Mouse (Mus musculus): ENCODE results near the gene Rtn4r. TPM values are rescaled to one million over a fixed set of nuclear protein-coding genes. Genes with fewer than 3 reads are reported as not detected.

The Rtn4r gene
- polyA plus RNA-seq (2015; fragmentation: Illumina TruSeq; extraction: RNeasy Lipid Tissue Mini Kit (QIAGEN cat#74804); ENCODE audit: low read depth, low replicate concordance) = 67.4 TPM

GRCm38 (mm10) chr16:18127241-18127861 lies at the start of gene Rtn4r:
TSS of gene Rtn4r (plus strand) at chr16:18127642.

Other genes starting within 250 kb of the Rtn4r start
- 0.61 TPM for gene Gm20518, start 236.0 kb upstream of the Rtn4r start, polyA plus RNA-seq (2015; fragmentation: Illumina TruSeq; extraction: RNeasy Lipid Tissue Mini Kit (QIAGEN cat#74804); ENCODE audit: low read depth, low replicate concordance)
- not detected for gene Tssk1, start 233.4 kb upstream of the Rtn4r start, polyA plus RNA-seq (2015; fragmentation: Illumina TruSeq; extraction: RNeasy Lipid Tissue Mini Kit (QIAGEN cat#74804); ENCODE audit: low read depth, low replicate concordance)
- gene Dgcr2, start 229.1 kb upstream of the Rtn4r start, polyA plus RNA-seq (2015; fragmentation: Illumina TruSeq; extraction: RNeasy Lipid Tissue Mini Kit (QIAGEN cat#74804); ENCODE audit: low read depth, low replicate concordance) = 64.8 TPM
- not detected for gene Tssk2, start 229.0 kb upstream of the Rtn4r start, polyA plus RNA-seq (2015; fragmentation: Illumina TruSeq; extraction: RNeasy Lipid Tissue Mini Kit (QIAGEN cat#74804); ENCODE audit: low read depth, low replicate concordance)
- 30.4 TPM for gene Ess2, start 216.3 kb upstream of the Rtn4r start, polyA plus RNA-seq (2015; fragmentation: Illumina TruSeq; extraction: RNeasy Lipid Tissue Mini Kit (QIAGEN cat#74804); ENCODE audit: low read depth, low replicate concordance)
- gene Gsc2, start 212.6 kb upstream of the Rtn4r start, polyA plus RNA-seq (2015; fragmentation: Illumina TruSeq; extraction: RNeasy Lipid Tissue Mini Kit (QIAGEN cat#74804); ENCODE audit: low read depth, low replicate concordance) = not detected
- gene Slc25a1, start 199.4 kb upstream of the Rtn4r start, polyA plus RNA-seq (2015; fragmentation: Illumina TruSeq; extraction: RNeasy Lipid Tissue Mini Kit (QIAGEN cat#74804); ENCODE audit: low read depth, low replicate concordance) = 55.0 TPM
- gene Vpreb2, start 147.2 kb upstream of the Rtn4r start, polyA plus RNA-seq (2015; fragmentation: Illumina TruSeq; extraction: RNeasy Lipid Tissue Mini Kit (QIAGEN cat#74804); ENCODE audit: low read depth, low replicate concordance) = not detected
- 109 TPM for gene Dgcr6, start 74.8 kb upstream of the Rtn4r start, polyA plus RNA-seq (2015; fragmentation: Illumina TruSeq; extraction: RNeasy Lipid Tissue Mini Kit (QIAGEN cat#74804); ENCODE audit: low read depth, low replicate concordance)
- 34.4 TPM for gene Prodh, start 37.4 kb upstream of the Rtn4r start, polyA plus RNA-seq (2015; fragmentation: Illumina TruSeq; extraction: RNeasy Lipid Tissue Mini Kit (QIAGEN cat#74804); ENCODE audit: low read depth, low replicate concordance)
- gene Ccdc188, start 90.2 kb downstream of the Rtn4r start, polyA plus RNA-seq (2015; fragmentation: Illumina TruSeq; extraction: RNeasy Lipid Tissue Mini Kit (QIAGEN cat#74804); ENCODE audit: low read depth, low replicate concordance) = not detected
- 67.7 TPM for gene Zdhhc8, start 107.5 kb downstream of the Rtn4r start, polyA plus RNA-seq (2015; fragmentation: Illumina TruSeq; extraction: RNeasy Lipid Tissue Mini Kit (QIAGEN cat#74804); ENCODE audit: low read depth, low replicate concordance)
- gene Trmt2a, start 121.0 kb downstream of the Rtn4r start, polyA plus RNA-seq (2015; fragmentation: Illumina TruSeq; extraction: RNeasy Lipid Tissue Mini Kit (QIAGEN cat#74804); ENCODE audit: low read depth, low replicate concordance) = 66.7 TPM
- gene Ranbp1, start 121.1 kb downstream of the Rtn4r start, polyA plus RNA-seq (2015; fragmentation: Illumina TruSeq; extraction: RNeasy Lipid Tissue Mini Kit (QIAGEN cat#74804); ENCODE audit: low read depth, low replicate concordance) = 105 TPM
- not detected for gene Gm49776, start 130.7 kb downstream of the Rtn4r start, polyA plus RNA-seq (2015; fragmentation: Illumina TruSeq; extraction: RNeasy Lipid Tissue Mini Kit (QIAGEN cat#74804); ENCODE audit: low read depth, low replicate concordance)
- 24.6 TPM for gene Dgcr8, start 161.6 kb downstream of the Rtn4r start, polyA plus RNA-seq (2015; fragmentation: Illumina TruSeq; extraction: RNeasy Lipid Tissue Mini Kit (QIAGEN cat#74804); ENCODE audit: low read depth, low replicate concordance)
- 206 TPM for gene Tango2, start 220.5 kb downstream of the Rtn4r start, polyA plus RNA-seq (2015; fragmentation: Illumina TruSeq; extraction: RNeasy Lipid Tissue Mini Kit (QIAGEN cat#74804); ENCODE audit: low read depth, low replicate concordance)
- gene Arvcf, start 220.5 kb downstream of the Rtn4r start, polyA plus RNA-seq (2015; fragmentation: Illumina TruSeq; extraction: RNeasy Lipid Tissue Mini Kit (QIAGEN cat#74804); ENCODE audit: low read depth, low replicate concordance) = 24.8 TPM

Measured in brain, adult 10 weeks (tissue).